Mouse (Mus musculus): ENCODE measurements around the gene Akap12.

Akap12 gene

DNA sequence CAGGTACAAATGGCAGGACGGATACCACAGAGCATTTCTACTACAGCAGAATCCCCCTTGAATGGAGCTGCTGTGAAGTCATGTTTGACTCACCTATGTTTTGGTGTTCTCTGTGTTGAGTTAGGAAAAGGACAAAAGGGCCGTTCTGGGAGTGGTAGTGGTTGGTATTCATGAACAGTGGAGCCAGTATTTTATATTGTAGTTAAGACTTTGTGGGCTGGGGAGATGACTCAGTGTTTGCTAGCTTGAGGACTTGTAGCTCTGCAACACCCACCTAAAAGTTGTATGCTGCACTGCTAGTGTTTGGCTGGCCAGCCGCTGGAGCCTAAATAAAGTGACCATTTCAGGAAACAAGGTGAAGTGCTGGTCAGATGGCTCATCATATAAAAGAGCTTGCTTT, 129.1 kb downstream of the Akap12 start:
- in situ Hi-C loops (cut with MboI, MseI): loop anchor here (5.0 kb wide), 1 partner anchor 42 kb away; no protein-coding TSS in a partner anchor

GRCm38 (mm10) chr10:4398058-4398457, 131.9 kb downstream of the Akap12 start:
- in situ Hi-C loops (cut with MboI, MseI): loop anchor here (5.0 kb wide), 1 partner anchor 39 kb away; no protein-coding TSS in a partner anchor

DNA sequence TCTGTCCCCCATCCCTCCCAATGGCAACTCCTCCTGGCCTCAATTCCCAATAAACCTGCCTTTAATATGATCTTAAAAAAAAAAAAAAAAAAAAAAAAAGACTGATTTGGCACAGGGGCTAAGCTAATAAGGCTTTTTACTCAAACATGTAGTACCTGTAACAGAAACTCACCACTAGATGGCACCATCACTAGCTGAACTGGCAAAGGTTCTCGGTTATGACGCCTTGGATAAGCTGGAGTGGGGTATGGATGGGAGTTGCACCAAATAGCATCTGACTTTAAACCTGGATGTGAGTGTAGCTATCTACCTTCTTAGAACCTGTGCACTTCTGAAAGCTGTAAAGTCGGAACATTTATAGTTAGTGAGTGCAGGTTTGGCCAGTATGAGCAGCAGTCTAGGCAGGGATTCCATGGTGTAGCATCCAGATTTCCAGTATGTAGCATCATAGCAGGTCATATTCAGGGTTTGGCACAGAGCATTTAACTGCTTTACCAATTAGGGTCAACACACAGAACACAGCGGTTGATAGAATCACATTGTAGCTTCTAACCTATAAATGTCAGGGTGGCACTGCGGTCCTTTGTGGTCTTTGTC, 138.8 kb downstream of the Akap12 start:
- in situ Hi-C loops (cut with MboI, MseI): loop anchor here (5.0 kb wide), 1 partner anchor 757 kb away; no protein-coding TSS in a partner anchor

GRCm38 (mm10) chr10:4405511-4405910, 139.3 kb downstream of the Akap12 start:
- in situ Hi-C loops (cut with MboI, MseI): loop anchor here (5.0 kb wide), 1 partner anchor 757 kb away; no protein-coding TSS in a partner anchor

DNA sequence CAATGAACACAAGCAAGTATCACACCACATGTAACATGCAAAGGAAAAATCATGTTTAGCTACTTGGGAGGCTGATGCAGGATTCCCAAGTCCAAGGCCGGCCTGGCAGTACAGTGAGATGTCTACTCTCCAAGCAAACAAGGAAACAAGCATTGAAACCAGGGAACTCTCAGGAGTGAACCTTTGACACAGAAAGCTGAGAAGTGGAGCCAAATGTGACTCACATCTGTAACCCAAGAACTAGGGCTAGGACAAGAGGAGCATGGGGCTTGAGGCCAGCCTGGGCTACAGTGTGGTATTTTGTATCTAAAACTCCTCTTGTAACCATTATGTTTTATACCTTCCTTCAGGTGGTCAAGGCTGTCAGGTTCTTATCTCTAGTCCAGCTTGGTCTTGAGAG, 141.0 kb downstream of the Akap12 start:
- in situ Hi-C loops (cut with MboI, MseI): loop anchor here (5.0 kb wide), 1 partner anchor 755 kb away; no protein-coding TSS in a partner anchor
